Mouse (Mus musculus) G1E (cell line): ENCODE results near the gene Hoxb7.

Experiments
- CTCF ChIP-seq: IDR thresholded peaks from 2 replicates; pipeline ENCODE4 v1.5.1; 2012; ENCODE audit warnings: low read depth, low read length, inconsistent platforms, mixed read lengths
- GATA1 ChIP-seq: IDR thresholded peaks from 2 replicates; pipeline ENCODE4 v1.6.1; 2012; ENCODE audit warnings: borderline replicate concordance, low read length, inconsistent platforms, mixed read lengths

DNA sequence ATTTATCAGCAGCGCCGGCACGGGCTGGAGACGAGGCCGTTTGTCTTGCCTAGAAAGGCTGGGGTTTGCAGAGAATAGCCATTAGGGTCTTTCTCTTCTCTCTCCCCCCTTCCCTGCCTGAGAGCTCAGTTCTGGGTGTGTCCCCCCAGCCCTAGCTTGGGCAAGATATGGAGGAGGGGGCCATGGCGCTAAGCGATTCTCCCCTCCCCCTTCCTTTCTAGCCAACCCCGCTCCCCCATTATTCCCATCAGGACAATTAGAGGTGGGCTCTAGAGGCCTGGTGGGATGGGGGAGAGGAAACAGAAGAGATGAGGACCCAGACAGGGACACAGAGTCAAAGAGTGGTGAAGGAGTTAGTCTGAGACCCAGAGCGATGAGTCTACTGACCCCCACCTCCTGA is 988 bp downstream of the Hoxb7 start:
- TF ChIP-seq CTCF (no peak), GATA1 (no peak)
